Mouse (Mus musculus) neural tube, embryonic 14.5 days (tissue): ENCODE measurements at regions not wholly inside any gene's neighbourhood (a gene's known extent, or its start where the extent isn't known, plus 50 kb on each side); places are given as distances from the start of the nearest gene placed in this dataset.
A peak's percentile ranks its signal among the peaks of the same experiment; 100 is the strongest.
"Not testable (repeated sequence)": the region's sequence is repeated elsewhere in the genome, so short reads cannot be mapped to it uniquely, and the experiment has no call there.

ENCODE experiments used
- ATAC-seq: fragments of 200-750 bp; cut with Nextera tagmentation; 2 replicates; pipeline ENCODE4 v1.8.0; 2017; ENCODE audit warnings: low read depth, mild to moderate bottlenecking, moderate TSS enrichment, moderate library complexity
- H3K27ac ChIP-seq: fragments of 300-500 bp; sonication (generic); 2 replicates; pipeline ENCODE4 v1.5.1; 2014; ENCODE audit warnings: low read depth, mild to moderate bottlenecking, control low read depth, low read length, moderate library complexity, mixed read lengths
- H3K27me3 ChIP-seq: fragments of 300-500 bp; sonication (generic); 2 replicates; pipeline ENCODE4 v1.6.1; 2014; ENCODE audit warnings: low read length; ENCODE audit not compliant: control insufficient read depth, insufficient read depth
- H3K36me3 ChIP-seq: fragments of 300-500 bp; sonication (generic); 2 replicates; pipeline ENCODE4 v1.6.1; 2014; ENCODE audit warnings: low read length, mixed read lengths; ENCODE audit not compliant: control insufficient read depth, insufficient read depth
- H3K4me1 ChIP-seq: fragments of 300-500 bp; sonication (generic); 2 replicates; pipeline ENCODE4 v1.6.1; 2014; ENCODE audit warnings: low read length; ENCODE audit not compliant: control insufficient read depth, insufficient read depth
- H3K4me2 ChIP-seq: fragments of 300-500 bp; sonication (generic); 2 replicates; pipeline ENCODE4 v1.6.1; 2014; ENCODE audit warnings: mild to moderate bottlenecking, low read depth, low read length, control low read depth
- H3K4me3 ChIP-seq: fragments of 300-500 bp; sonication (generic); 2 replicates; pipeline ENCODE4 v1.5.1; 2014; ENCODE audit warnings: low read depth, low read length, control low read depth, mixed read lengths
- H3K9ac ChIP-seq: fragments of 300-500 bp; sonication (generic); replicated peaks from 2 replicates; pipeline ENCODE4 v1.6.1; 2014; ENCODE audit warnings: low read depth, mild to moderate bottlenecking, control low read depth, low read length, mixed read lengths
- H3K9me3 ChIP-seq: fragments of 300-500 bp; sonication (generic); 2 replicates; pipeline ENCODE4 v1.6.1; 2016; ENCODE audit warnings: low read length; ENCODE audit not compliant: control insufficient read depth
- WGBS: fragments of 180-500 bp; shearing (Covaris S2); extraction: QIAGEN DNeasy Blood & Tissue Kit; methylation state at CpG from one replicate; pipeline ENCODE4 v1.1.7; 2014; 5-methylcytosine and 5-hydroxymethylcytosine counted together

DNA sequence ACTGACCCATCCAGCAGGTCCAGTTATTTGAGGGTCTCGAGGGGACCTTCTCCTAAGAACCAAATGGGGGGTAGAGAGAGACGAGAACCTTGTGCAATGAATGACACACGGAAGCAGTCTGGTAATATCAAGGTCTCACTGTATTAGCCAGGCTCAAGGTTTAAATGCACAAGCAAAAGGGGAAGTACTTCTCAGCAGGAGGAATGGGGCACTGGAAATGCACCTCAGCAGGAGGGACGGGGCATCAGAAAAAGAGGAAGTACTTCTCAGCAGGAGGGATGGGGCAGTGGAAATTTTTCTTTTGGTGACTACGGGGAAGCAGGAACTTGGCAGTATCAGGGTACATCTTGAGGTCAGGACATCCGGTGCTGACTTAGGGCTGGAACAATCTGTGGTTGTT is 74.9 kb upstream of the Vmn1r3 start:
- not testable (repeated sequence) for H3K4me2 ChIP-seq, H3K9me3 ChIP-seq, H3K27ac ChIP-seq, H3K9ac ChIP-seq, ATAC-seq, H3K4me3 ChIP-seq, H3K4me1 ChIP-seq, H3K36me3 ChIP-seq, H3K27me3 ChIP-seq
- 66% methylated on average over 6 of the region's 6 CpGs for WGBS

DNA sequence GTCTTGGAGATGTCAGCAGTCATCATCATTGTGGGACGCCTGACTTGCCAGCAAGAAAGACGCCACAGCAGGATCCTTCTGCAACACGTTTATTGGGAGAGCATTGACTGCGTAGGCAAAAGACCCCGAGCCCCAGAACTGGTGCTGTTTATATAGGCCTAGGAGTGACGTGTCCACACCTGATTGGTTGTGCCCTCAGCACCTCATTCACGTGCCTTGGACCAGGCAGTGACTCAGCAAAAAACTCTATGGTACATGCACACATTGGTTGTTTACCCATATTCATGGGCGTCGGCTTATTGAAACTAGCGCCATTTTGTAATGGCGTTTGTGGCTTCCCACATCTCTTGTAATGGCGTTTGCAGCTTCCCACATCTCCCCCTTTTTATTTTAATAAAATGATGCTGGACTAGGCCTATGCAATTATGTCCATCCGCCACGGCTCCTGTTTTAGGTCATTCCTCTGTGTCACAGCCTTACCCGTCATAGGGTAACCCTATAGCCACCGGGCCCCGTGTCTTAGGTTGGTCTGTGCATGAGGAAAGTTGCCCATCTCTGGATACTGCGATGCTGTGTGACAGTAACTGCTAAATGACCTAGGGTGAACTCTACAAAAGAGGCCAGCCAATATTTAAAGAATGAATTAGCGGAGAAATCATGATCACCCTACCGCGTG is 67.6 kb upstream of the Vmn1r3 start:
- H3K27me3 ChIP-seq, ATAC-seq, H3K4me3 ChIP-seq, H3K9me3 ChIP-seq, H3K4me2 ChIP-seq, H3K36me3 ChIP-seq, H3K4me1 ChIP-seq, H3K27ac ChIP-seq, H3K9ac ChIP-seq: not testable (repeated sequence)
- 91% methylated on average over 21 of the region's 21 CpGs for WGBS

DNA sequence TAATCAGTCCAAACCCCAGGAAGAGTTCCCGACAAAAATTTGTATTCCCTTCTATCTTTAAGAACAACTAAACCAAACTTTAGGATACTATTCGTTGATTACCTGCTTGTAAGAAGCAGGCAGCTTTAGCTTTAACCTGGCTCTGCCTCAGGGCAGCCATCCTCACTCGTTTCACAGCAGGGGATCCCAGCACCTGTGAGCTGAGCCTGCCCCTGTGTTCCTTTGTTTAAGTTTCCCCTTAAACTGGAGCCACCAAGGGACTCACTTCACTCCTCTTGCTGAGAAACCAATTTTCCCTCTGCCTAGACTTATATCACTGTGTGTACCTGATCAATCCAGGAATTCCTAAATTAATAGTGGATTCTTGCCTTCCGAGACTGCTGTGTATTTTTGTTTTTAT is 65.1 kb upstream of the Vmn1r3 start:
- not testable (repeated sequence) for H3K36me3 ChIP-seq, H3K4me3 ChIP-seq, H3K9ac ChIP-seq, H3K4me2 ChIP-seq, ATAC-seq, H3K27me3 ChIP-seq, H3K4me1 ChIP-seq, H3K9me3 ChIP-seq, H3K27ac ChIP-seq
- WGBS, result 61% methylated on average over 4 of the region's 4 CpGs

DNA sequence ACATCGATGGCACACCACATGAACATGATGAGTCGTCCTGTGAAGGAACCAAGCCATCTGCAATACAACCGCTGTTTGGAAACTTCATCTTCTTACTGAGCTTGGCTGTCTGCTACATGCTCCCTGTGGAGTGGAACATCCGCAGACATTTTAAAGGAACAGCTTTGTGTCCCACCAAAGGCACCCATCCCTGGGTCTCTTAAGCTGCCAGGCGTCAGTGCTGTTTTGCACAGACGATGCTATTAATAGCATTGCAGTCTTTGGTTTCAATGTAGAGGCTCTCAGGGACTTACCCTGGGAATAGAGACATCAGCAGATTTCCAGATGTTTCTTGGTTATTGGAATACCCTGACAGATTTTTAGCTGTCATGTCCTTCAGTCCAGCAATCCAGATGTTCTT is 56.9 kb upstream of the Vmn1r3 start:
- WGBS, result 78% methylated on average over 6 of the region's 6 CpGs
- not testable (repeated sequence) for H3K4me1 ChIP-seq

DNA sequence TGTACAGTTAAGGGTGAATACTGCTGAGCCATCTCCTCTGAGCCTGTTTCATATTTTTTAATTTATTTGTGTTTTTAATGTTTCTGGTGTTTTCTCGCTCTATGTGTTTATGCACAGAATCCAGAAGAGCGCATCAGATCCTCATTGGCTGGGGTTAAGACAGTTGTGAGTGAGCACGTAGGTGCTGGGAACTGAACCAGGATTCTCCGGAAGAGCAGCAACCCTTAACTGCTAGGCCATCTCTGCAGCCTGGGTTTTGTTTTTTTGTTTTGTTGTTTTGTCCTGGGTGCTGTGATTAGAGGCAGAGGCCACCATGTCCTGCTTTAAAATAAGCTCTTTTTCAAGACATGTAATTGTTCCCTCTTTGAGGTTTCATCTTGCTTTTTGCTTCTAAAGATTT is 56.2 kb upstream of the Vmn1r3 start:
- 76% methylated on average over 4 of the region's 4 CpGs for WGBS

More for the DNA sequence above, 56.9 kb upstream of the Vmn1r3 start:
- not testable (repeated sequence) for H3K9me3 ChIP-seq, H3K36me3 ChIP-seq, ATAC-seq, H3K4me2 ChIP-seq, H3K4me3 ChIP-seq, H3K9ac ChIP-seq, H3K27me3 ChIP-seq, H3K27ac ChIP-seq

DNA sequence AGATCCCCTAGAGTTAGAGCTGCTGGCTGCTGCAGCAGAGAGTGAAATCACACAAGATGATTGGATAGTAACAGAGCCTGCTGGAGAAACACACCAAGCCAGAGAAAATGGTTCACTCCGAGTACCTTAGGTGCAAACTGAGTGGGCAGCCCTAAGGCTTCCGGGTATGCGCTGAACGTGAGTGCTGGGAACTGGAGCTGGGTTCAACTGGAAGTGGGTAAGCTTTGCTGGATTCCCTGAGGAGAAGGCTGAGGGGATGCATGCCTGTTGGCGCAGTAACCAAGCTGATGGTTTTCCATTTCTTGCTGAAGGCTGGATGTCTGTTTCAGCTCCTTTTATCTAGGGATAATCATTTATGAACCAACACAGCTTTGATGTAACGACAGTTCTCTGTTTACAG is 53.3 kb upstream of the Vmn1r3 start:
- H3K9me3 ChIP-seq, result peaks cover 14% of the 10 kb centered on the region
- ATAC-seq, H3K27ac ChIP-seq, H3K4me1 ChIP-seq, H3K4me2 ChIP-seq, H3K36me3 ChIP-seq, H3K27me3 ChIP-seq, H3K9ac ChIP-seq, H3K4me3 ChIP-seq: not testable (repeated sequence)
- WGBS, result 72% methylated on average over 6 of the region's 6 CpGs

More for the DNA sequence above, 56.2 kb upstream of the Vmn1r3 start:
- ATAC-seq, result peak; percentile 24; the same call in 1 of the 2 replicates
- peaks cover 10% of the 10 kb centered on the region for H3K9me3 ChIP-seq
- H3K27ac ChIP-seq, H3K36me3 ChIP-seq, H3K4me3 ChIP-seq, H3K4me1 ChIP-seq, H3K27me3 ChIP-seq, H3K9ac ChIP-seq, H3K4me2 ChIP-seq: not testable (repeated sequence)

DNA sequence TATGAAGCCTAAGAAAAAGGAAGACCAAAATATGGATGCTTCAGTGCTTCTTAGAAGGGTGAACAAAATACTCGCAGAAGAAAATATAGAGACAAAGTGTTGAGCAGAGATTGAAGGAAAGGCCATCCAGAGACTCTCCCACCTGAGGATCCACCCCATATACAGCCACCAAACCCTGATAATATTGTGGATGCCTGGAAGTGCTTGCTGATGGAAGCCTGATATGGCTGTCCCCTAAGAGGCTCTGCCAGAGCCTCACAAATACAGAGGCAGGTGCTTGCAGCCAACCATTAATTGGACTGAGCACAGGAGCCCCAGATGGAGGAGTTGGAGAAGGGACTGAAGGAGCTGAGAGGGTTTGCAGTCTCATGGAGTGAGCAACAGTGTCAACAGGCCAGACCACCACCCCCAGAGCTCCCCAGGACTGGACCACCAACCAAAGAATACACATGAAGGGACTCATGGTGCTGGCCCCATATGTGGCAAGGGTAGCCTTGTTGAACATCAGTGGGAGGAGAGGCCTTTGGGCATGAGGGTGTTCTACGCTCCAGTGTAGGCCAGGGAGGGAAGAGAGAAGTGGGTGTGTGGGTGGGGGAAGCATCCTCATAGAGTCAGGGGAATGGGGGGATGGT is 51.1 kb upstream of the Vmn1r3 start:
- H3K4me3 ChIP-seq, ATAC-seq, H3K9ac ChIP-seq, H3K27me3 ChIP-seq, H3K27ac ChIP-seq, H3K4me1 ChIP-seq, H3K36me3 ChIP-seq, H3K4me2 ChIP-seq: not testable (repeated sequence)
- WGBS, result 28% methylated on average over 2 of the region's 2 CpGs
- peaks cover 14% of the 10 kb centered on the region for H3K9me3 ChIP-seq
